Mouse (Mus musculus): ENCODE results near the gene Ifi211.
"Not testable (repeated sequence)": the region's sequence is repeated elsewhere in the genome, so short reads cannot be mapped to it uniquely, and the experiment has no call there.

- TF ChIP-seq TAL1, GATA1 (IDR thresholded peaks at IDR 0.05; ENCODE audit: low read length): not testable (repeated sequence)
Observed at GRCm38 (mm10) chr1:173868586-173868985, 44.3 kb downstream of the Ifi211 start.

All from erythroblast, embryonic 14.5 days (primary cell).